Mouse (Mus musculus) embryonic fibroblast, embryonic 13.5 days (primary cell): ENCODE measurements around the gene 1700020D05Rik.

ENCODE experiments used
- CTCF ChIP-seq: IDR thresholded peaks from 2 replicates; pipeline ENCODE4 v1.5.1; 2011; ENCODE audit warnings: mild to moderate bottlenecking, control low read depth, low read length, moderate library complexity, borderline replicate concordance; ENCODE audit not compliant: insufficient read depth
- POLR2A ChIP-seq: IDR thresholded peaks from 2 replicates; pipeline ENCODE4 v1.6.1; 2011; ENCODE audit warnings: low read depth, mild to moderate bottlenecking, control low read depth, low read length, moderate library complexity

GRCm38 (mm10) chr19:5496052-5496370, 7.6 kb downstream of the 1700020D05Rik start:
- TF ChIP-seq CTCF: no peak
- TF ChIP-seq POLR2A: no peak
